Mouse (Mus musculus): ENCODE results near the gene Tmem169. TPM values are rescaled to one million over a fixed set of nuclear protein-coding genes. Genes with fewer than 3 reads are reported as not detected.

Gene Tmem169
- polyA plus RNA-seq, 1 experiment from 2014 or later: 23.2 TPM

- H3K4me2 ChIP-seq (ENCODE audit: low read length): no peak overlapping the region
- peaks cover 8% of the 10 kb centered on the region; the same call in 1 of the 2 replicates for H3K36me3 ChIP-seq (ENCODE audit: control insufficient read depth, insufficient read depth, low read length)
- no peak overlapping the region for H3K4me3 ChIP-seq (ENCODE audit: low read depth, low read length)
- no peaks in the 10 kb centered on the region for H3K27me3 ChIP-seq (replicated peaks; ENCODE audit: control insufficient read depth, insufficient read depth, low read length)
- no peaks in the 10 kb centered on the region for H3K9me3 ChIP-seq (replicated peaks; ENCODE audit: control insufficient read depth, low read length)
- H3K4me1 ChIP-seq (ENCODE audit: control insufficient read depth, insufficient read depth, low read length): peaks cover 8% of the 10 kb centered on the region
- no peak overlapping the region for H3K27ac ChIP-seq (ENCODE audit: low read depth, low read length)
- WGBS: 85% methylated on average over 2 of the region's 2 CpGs
- H3K9ac ChIP-seq (ENCODE audit: low read length): no peak overlapping the region
- DNase-seq (ENCODE audit: low spot score) (no peak), ATAC-seq (no peak)
These were observed 7.8 kb downstream of the Tmem169 start for GRCm38 (mm10) chr1:72291925-72292324.

- no peak overlapping the region for H3K4me2 ChIP-seq (ENCODE audit: low read length)
- DNase-seq (ENCODE audit: low spot score) (no peak), ATAC-seq (no peak)
- no peak overlapping the region for H3K9ac ChIP-seq (ENCODE audit: low read length)
- no peak overlapping the region for H3K4me3 ChIP-seq (ENCODE audit: low read depth, low read length)
- H3K27ac ChIP-seq (ENCODE audit: low read depth, low read length): no peak overlapping the region
- H3K36me3 ChIP-seq (ENCODE audit: control insufficient read depth, insufficient read depth, low read length): peaks cover 8% of the 10 kb centered on the region; the same call in 1 of the 2 replicates
- no peaks in the 10 kb centered on the region for H3K27me3 ChIP-seq (replicated peaks; ENCODE audit: control insufficient read depth, insufficient read depth, low read length)
- no peaks in the 10 kb centered on the region for H3K9me3 ChIP-seq (replicated peaks; ENCODE audit: control insufficient read depth, low read length)
- WGBS: 67% methylated on average over 4 of the region's 4 CpGs
- no peaks in the 10 kb centered on the region for H3K4me1 ChIP-seq (ENCODE audit: control insufficient read depth, insufficient read depth, low read length)
These were observed 9.9 kb downstream of the Tmem169 start for GRCm38 (mm10) chr1:72293869-72294663.

GRCm38 (mm10) chr1:72295746-72296145 is 11.6 kb downstream of the Tmem169 start:
- no peaks in the 10 kb centered on the region for H3K27me3 ChIP-seq (replicated peaks; ENCODE audit: control insufficient read depth, insufficient read depth, low read length)
- DNase-seq (ENCODE audit: low spot score) (no peak), ATAC-seq (no peak)
- peaks cover 13% of the 10 kb centered on the region for H3K36me3 ChIP-seq (ENCODE audit: control insufficient read depth, insufficient read depth, low read length)
- H3K4me1 ChIP-seq (ENCODE audit: control insufficient read depth, insufficient read depth, low read length): no peaks in the 10 kb centered on the region
- no peak overlapping the region for H3K27ac ChIP-seq (ENCODE audit: low read depth, low read length)
- no peaks in the 10 kb centered on the region for H3K9me3 ChIP-seq (replicated peaks; ENCODE audit: control insufficient read depth, low read length)
- no peak overlapping the region for H3K4me3 ChIP-seq (ENCODE audit: low read depth, low read length)
- no peak overlapping the region for H3K4me2 ChIP-seq (ENCODE audit: low read length)
- 92% methylated on average over 8 of the region's 8 CpGs for WGBS
- H3K9ac ChIP-seq (ENCODE audit: low read length): no peak overlapping the region

GRCm38 (mm10) chr1:72301845-72302244 is 17.7 kb downstream of the Tmem169 start:
- Histone ChIP-seq H3K27me3 (replicated peaks; ENCODE audit: control insufficient read depth, insufficient read depth, low read length) (no peaks in the 10 kb centered on the region), H3K4me3 (ENCODE audit: low read depth, low read length) (no peak overlapping the region), H3K9me3 (replicated peaks; ENCODE audit: control insufficient read depth, low read length) (no peaks in the 10 kb centered on the region), H3K27ac (ENCODE audit: low read depth, low read length) (no peak overlapping the region), H3K4me1 (ENCODE audit: control insufficient read depth, insufficient read depth, low read length) (0 out of 2 replicates have a peak, but pooled peaks cover 3% of the 10 kb centered on the region), H3K36me3 (ENCODE audit: control insufficient read depth, insufficient read depth, low read length) (peaks cover 13% of the 10 kb centered on the region), H3K4me2 (ENCODE audit: low read length) (no peak overlapping the region), H3K9ac (ENCODE audit: low read length) (no peak overlapping the region)
- DNase-seq (ENCODE audit: low spot score) (no peak), ATAC-seq (no peak)
- WGBS: 93% methylated on average over 1 of the region's 1 CpGs

GRCm38 (mm10) chr1:72306241-72306640 is 22.1 kb downstream of the Tmem169 start:
- H3K4me1 ChIP-seq (ENCODE audit: control insufficient read depth, insufficient read depth, low read length): 0 out of 2 replicates have a peak, but pooled peaks cover 3% of the 10 kb centered on the region
- WGBS: 32% methylated on average over 3 of the region's 3 CpGs
- H3K27ac ChIP-seq (ENCODE audit: low read depth, low read length): no peak overlapping the region
- no peaks in the 10 kb centered on the region for H3K9me3 ChIP-seq (replicated peaks; ENCODE audit: control insufficient read depth, low read length)
- peak overlapping the region; percentile 55 for H3K4me2 ChIP-seq (ENCODE audit: low read length)
- H3K36me3 ChIP-seq (ENCODE audit: control insufficient read depth, insufficient read depth, low read length): 0 out of 2 replicates have a peak, but pooled peaks cover 3% of the 10 kb centered on the region
- H3K4me3 ChIP-seq (ENCODE audit: low read depth, low read length): no peak overlapping the region
- no peaks in the 10 kb centered on the region for H3K27me3 ChIP-seq (replicated peaks; ENCODE audit: control insufficient read depth, insufficient read depth, low read length)
- H3K9ac ChIP-seq (ENCODE audit: low read length): no peak overlapping the region
- ATAC-seq (no peak), DNase-seq (ENCODE audit: low spot score) (peak; percentile 10)

GRCm38 (mm10) chr1:72306679-72307181 is 22.6 kb downstream of the Tmem169 start:
- Histone ChIP-seq H3K9ac (ENCODE audit: low read length) (peak overlapping the region; percentile 84), H3K4me3 (ENCODE audit: low read depth, low read length) (peak overlapping the region; percentile 51), H3K27me3 (replicated peaks; ENCODE audit: control insufficient read depth, insufficient read depth, low read length) (no peaks in the 10 kb centered on the region), H3K9me3 (replicated peaks; ENCODE audit: control insufficient read depth, low read length) (no peaks in the 10 kb centered on the region), H3K27ac (ENCODE audit: low read depth, low read length) (peak overlapping the region; percentile 88), H3K36me3 (ENCODE audit: control insufficient read depth, insufficient read depth, low read length) (no peaks in the 10 kb centered on the region), H3K4me2 (ENCODE audit: low read length) (peak overlapping the region; percentile 55), H3K4me1 (ENCODE audit: control insufficient read depth, insufficient read depth, low read length) (0 out of 2 replicates have a peak, but pooled peaks cover 3% of the 10 kb centered on the region)
- peak; percentile 88 for ATAC-seq
- peak; percentile 52 for DNase-seq (ENCODE audit: low spot score)
- 4% methylated on average over 11 of the region's 11 CpGs for WGBS

GRCm38 (mm10) chr1:72307317-72307798 is 23.2 kb downstream of the Tmem169 start, which contains the start of gene Xrcc5:
Xrcc5 (plus strand) TSS chr1:72307421.
- Histone ChIP-seq H3K4me3 (ENCODE audit: low read depth, low read length) (peak within 1 kb of the TSS; percentile 51), H3K36me3 (ENCODE audit: control insufficient read depth, insufficient read depth, low read length) (no peaks in the 10 kb centered on the region), H3K9ac (ENCODE audit: low read length) (peak within 1 kb of the TSS; percentile 84), H3K27ac (ENCODE audit: low read depth, low read length) (peak within 1 kb of the TSS; percentile 88), H3K4me1 (ENCODE audit: control insufficient read depth, insufficient read depth, low read length) (0 out of 2 replicates have a peak, but pooled peaks cover 3% of the 10 kb centered on the region), H3K4me2 (ENCODE audit: low read length) (peak within 1 kb of the TSS; percentile 55), H3K9me3 (replicated peaks; ENCODE audit: control insufficient read depth, low read length) (no peaks in the 10 kb centered on the region), H3K27me3 (replicated peaks; ENCODE audit: control insufficient read depth, insufficient read depth, low read length) (no peaks in the 10 kb centered on the region)
- under 1% methylated on average over 21 of the region's 21 CpGs for WGBS
- DNase-seq (ENCODE audit: low spot score): peak; percentile 99
- peak; percentile 99 for ATAC-seq

GRCm38 (mm10) chr1:72308919-72309318 is 24.8 kb downstream of the Tmem169 start:
- WGBS: 72% methylated on average over 4 of the region's 4 CpGs

More at GRCm38 (mm10) chr1:72308919-72309318, 24.8 kb downstream of the Tmem169 start:
- Histone ChIP-seq H3K9ac (ENCODE audit: low read length) (no peak overlapping the region), H3K4me3 (ENCODE audit: low read depth, low read length) (no peak overlapping the region), H3K9me3 (replicated peaks; ENCODE audit: control insufficient read depth, low read length) (no peaks in the 10 kb centered on the region), H3K36me3 (ENCODE audit: control insufficient read depth, insufficient read depth, low read length) (no peaks in the 10 kb centered on the region), H3K4me1 (ENCODE audit: control insufficient read depth, insufficient read depth, low read length) (0 out of 2 replicates have a peak, but pooled peaks cover 3% of the 10 kb centered on the region), H3K4me2 (ENCODE audit: low read length) (no peak overlapping the region), H3K27ac (ENCODE audit: low read depth, low read length) (no peak overlapping the region), H3K27me3 (replicated peaks; ENCODE audit: control insufficient read depth, insufficient read depth, low read length) (no peaks in the 10 kb centered on the region)
- no peak for DNase-seq (ENCODE audit: low spot score)
- ATAC-seq: no peak

All from forebrain, embryonic 14.5 days (tissue).